Mouse (Mus musculus) B cell, adult 62 days (primary cell): ENCODE results near the gene Tnfrsf17. TPM values are rescaled to one million over a fixed set of nuclear protein-coding genes. Genes with fewer than 3 reads are reported as not detected.

Source experiments
- total RNA-seq: library from RNA; stranded (reverse); gene quantifications from 4 replicates; pipeline ENCODE4 v1.2.4, GENCODE M21; 2023

Tnfrsf17 gene
- 0.97 TPM in 1 of 4 replicates, not detected in the others for total RNA-seq

GRCm38 (mm10) chr16:11313512-11313911 is at the start of gene Tnfrsf17:
Tnfrsf17 (plus strand) TSS chr16:11313812.

GRCm38 (mm10) chr16:11322409-11323323 is 9.1 kb downstream of the Tnfrsf17 start, which contains the start of gene Snx29:
Snx29 (plus strand) TSS chr16:11322908.

Other genes with a start within 250 kb of the Tnfrsf17 start
- gene Litaf, start 247.7 kb upstream of the Tnfrsf17 start, total RNA-seq: 30.8 to 35.9 TPM (median 33.4 TPM) in 4 replicates
- 58.4 to 76.6 TPM (median 61.6 TPM) in 4 replicates for gene Txndc11, start 179.2 kb upstream of the Tnfrsf17 start, total RNA-seq
- 299 to 353 TPM (median 318 TPM) in 4 replicates for gene Zc3h7a, start 137.4 kb upstream of the Tnfrsf17 start, total RNA-seq
- gene Rsl1d1, start 110.5 kb upstream of the Tnfrsf17 start, total RNA-seq: 83.2 to 95.2 TPM (median 88.7 TPM) in 4 replicates
- gene Gspt1, start 59.5 kb upstream of the Tnfrsf17 start, total RNA-seq: 72.0 to 84.6 TPM (median 75.6 TPM) in 4 replicates
- 139 to 166 TPM (median 158 TPM) in 4 replicates for gene Snx29, start 9.1 kb downstream of the Tnfrsf17 start, total RNA-seq